Mouse (Mus musculus) forebrain, embryonic 10.5 days (tissue): Measurements from ENCODE around the gene Zfp276. TPM values are rescaled to one million over a fixed set of nuclear protein-coding genes. Genes with fewer than 3 reads are reported as not detected.
A peak's percentile ranks its signal among the peaks of the same experiment; 100 is the strongest.
"Not testable (repeated sequence)": the region's sequence is repeated elsewhere in the genome, so short reads cannot be mapped to it uniquely, and the experiment has no call there.

Experiments used
- DNase-seq: peaks from one replicate; pipeline ENCODE4 v3.0.0-alpha.2; 2017; ENCODE audit warnings: low spot score; ENCODE audit errors: extremely low spot score
- H3K27ac ChIP-seq: fragments of 300-500 bp; sonication (generic); 2 replicates; pipeline ENCODE4 v1.5.1; 2016; ENCODE audit warnings: mild to moderate bottlenecking
- H3K27me3 ChIP-seq: fragments of 300-500 bp; sonication (generic); 2 replicates; pipeline ENCODE4 v1.6.1; 2016; ENCODE audit warnings: mild to moderate bottlenecking; ENCODE audit not compliant: poor library complexity, severe bottlenecking
- H3K36me3 ChIP-seq: fragments of 300-500 bp; sonication (generic); replicated peaks from 2 replicates; pipeline ENCODE4 v1.6.1; 2016; ENCODE audit warnings: mild to moderate bottlenecking, moderate library complexity
- H3K4me1 ChIP-seq: fragments of 300-500 bp; sonication (generic); 2 replicates; pipeline ENCODE4 v1.6.1; 2016
- H3K4me3 ChIP-seq: fragments of 300-500 bp; sonication (generic); 2 replicates; pipeline ENCODE4 v1.5.1; 2016; ENCODE audit warnings: mild to moderate bottlenecking, moderate library complexity
- H3K9me3 ChIP-seq: fragments of 300-500 bp; sonication (generic); 2 replicates; pipeline ENCODE4 v1.6.1; 2016; ENCODE audit warnings: mild to moderate bottlenecking, moderate library complexity
- WGBS: fragments of 180-500 bp; shearing (Covaris S2); methylation state at CpG from one replicate; pipeline ENCODE4 v1.1.7; 2016; 5-methylcytosine and 5-hydroxymethylcytosine counted together
- polyA plus RNA-seq: library from polyadenylated mRNA; unstranded; fragments of >200 nt; fragmentation: Nextera tagmentation; extraction: Ambion mirVana; gene quantifications from 2 replicates; pipeline ENCODE4 v1.2.1, GENCODE M21; 2016

Zfp276 gene
- polyA plus RNA-seq, 1 experiment from 2014 or later = 24.0 TPM

GRCm38 (mm10) chr8:123282994-123283393 is 29.0 kb downstream of the Zfp276 start:
- peaks cover 92% of the 10 kb centered on the region for H3K36me3 ChIP-seq
- WGBS = 89% methylated on average over 6 of the region's 6 CpGs
- H3K27me3 ChIP-seq = not testable (repeated sequence)

GRCm38 (mm10) chr8:123283991-123284390 is 30.0 kb downstream of the Zfp276 start:
- no peak overlapping the region for H3K4me3 ChIP-seq
- no peaks in the 10 kb centered on the region for H3K27me3 ChIP-seq
- WGBS = 92% methylated on average over 7 of the region's 7 CpGs
- H3K4me1 ChIP-seq = no peaks in the 10 kb centered on the region
- H3K36me3 ChIP-seq = peaks cover 92% of the 10 kb centered on the region
- no peaks in the 10 kb centered on the region for H3K9me3 ChIP-seq
- H3K27ac ChIP-seq = no peak overlapping the region
- DNase-seq = no peak

More at GRCm38 (mm10) chr8:123282994-123283393, 29.0 kb downstream of the Zfp276 start:
- not testable (repeated sequence) for H3K9me3 ChIP-seq, H3K4me1 ChIP-seq, H3K27ac ChIP-seq, DNase-seq, H3K4me3 ChIP-seq

GRCm38 (mm10) chr8:123284493-123284892 is 30.5 kb downstream of the Zfp276 start:
- H3K4me1 ChIP-seq = no peaks in the 10 kb centered on the region
- H3K27ac ChIP-seq = no peak overlapping the region
- no peaks in the 10 kb centered on the region for H3K27me3 ChIP-seq
- H3K36me3 ChIP-seq = peaks cover 94% of the 10 kb centered on the region
- no peak overlapping the region for H3K4me3 ChIP-seq
- H3K9me3 ChIP-seq = no peaks in the 10 kb centered on the region
- 92% methylated on average over 5 of the region's 5 CpGs for WGBS
- DNase-seq = no peak

- Histone ChIP-seq H3K27ac (no peak overlapping the region), H3K4me1 (no peaks in the 10 kb centered on the region), H3K36me3 (peaks cover 95% of the 10 kb centered on the region), H3K9me3 (no peaks in the 10 kb centered on the region), H3K27me3 (no peaks in the 10 kb centered on the region), H3K4me3 (no peak overlapping the region)
- WGBS = 97% methylated on average over 17 of the region's 17 CpGs
- no peak for DNase-seq
Observed at GRCm38 (mm10) chr8:123287362-123287761, 33.4 kb downstream of the Zfp276 start.

GRCm38 (mm10) chr8:123290166-123290565 is 36.2 kb downstream of the Zfp276 start:
- no peak overlapping the region for H3K4me3 ChIP-seq
- H3K9me3 ChIP-seq = no peaks in the 10 kb centered on the region
- DNase-seq = no peak
- H3K4me1 ChIP-seq = no peaks in the 10 kb centered on the region
- no peaks in the 10 kb centered on the region for H3K27me3 ChIP-seq
- peaks cover 97% of the 10 kb centered on the region for H3K36me3 ChIP-seq
- 82% methylated on average over 4 of the region's 4 CpGs for WGBS
- H3K27ac ChIP-seq = no peak overlapping the region

- Histone ChIP-seq H3K4me1 (no peaks in the 10 kb centered on the region), H3K27me3 (no peaks in the 10 kb centered on the region), H3K36me3 (peaks cover 97% of the 10 kb centered on the region), H3K9me3 (no peaks in the 10 kb centered on the region), H3K27ac (no peak overlapping the region), H3K4me3 (no peak overlapping the region)
- 97% methylated on average over 8 of the region's 8 CpGs for WGBS
- no peak for DNase-seq
Observed at GRCm38 (mm10) chr8:123290679-123291078, 36.7 kb downstream of the Zfp276 start.

- WGBS = 90% methylated on average over 8 of the region's 8 CpGs
- DNase-seq = no peak
- no peak overlapping the region for H3K27ac ChIP-seq
- no peaks in the 10 kb centered on the region for H3K4me1 ChIP-seq
- H3K27me3 ChIP-seq = no peaks in the 10 kb centered on the region
- H3K36me3 ChIP-seq = peaks cover 97% of the 10 kb centered on the region
- H3K9me3 ChIP-seq = no peaks in the 10 kb centered on the region
- no peak overlapping the region for H3K4me3 ChIP-seq
Observed at GRCm38 (mm10) chr8:123291716-123292115, 37.7 kb downstream of the Zfp276 start.

GRCm38 (mm10) chr8:123292281-123292680 is 38.3 kb downstream of the Zfp276 start:
- DNase-seq = no peak
- Histone ChIP-seq H3K27me3 (no peaks in the 10 kb centered on the region), H3K4me3 (no peak overlapping the region), H3K27ac (no peak overlapping the region), H3K4me1 (no peaks in the 10 kb centered on the region), H3K36me3 (peaks cover 97% of the 10 kb centered on the region), H3K9me3 (no peaks in the 10 kb centered on the region)
- WGBS = 92% methylated on average over 3 of the region's 3 CpGs

- H3K27ac ChIP-seq = no peak overlapping the region
- H3K4me3 ChIP-seq = no peak overlapping the region
- WGBS = 94% methylated on average over 2 of the region's 2 CpGs
- H3K36me3 ChIP-seq = peaks cover 97% of the 10 kb centered on the region
- H3K27me3 ChIP-seq = no peaks in the 10 kb centered on the region
- no peaks in the 10 kb centered on the region for H3K4me1 ChIP-seq
- no peak for DNase-seq
- no peaks in the 10 kb centered on the region for H3K9me3 ChIP-seq
Observed at GRCm38 (mm10) chr8:123292785-123293184, 38.8 kb downstream of the Zfp276 start.

- Histone ChIP-seq H3K27ac (no peak overlapping the region), H3K27me3 (no peaks in the 10 kb centered on the region), H3K4me1 (no peaks in the 10 kb centered on the region), H3K36me3 (peaks cover 94% of the 10 kb centered on the region), H3K9me3 (no peaks in the 10 kb centered on the region), H3K4me3 (no peak overlapping the region)
- no peak for DNase-seq
- 95% methylated on average over 11 of the region's 11 CpGs for WGBS
Observed at GRCm38 (mm10) chr8:123298301-123298700, 44.3 kb downstream of the Zfp276 start.

GRCm38 (mm10) chr8:123308738-123309137 is 54.7 kb downstream of the Zfp276 start:
- Histone ChIP-seq H3K36me3 (peaks cover 97% of the 10 kb centered on the region), H3K27ac (no peak overlapping the region), H3K4me3 (no peak overlapping the region), H3K27me3 (no peaks in the 10 kb centered on the region), H3K4me1 (no peaks in the 10 kb centered on the region), H3K9me3 (no peaks in the 10 kb centered on the region)
- no peak for DNase-seq
- WGBS = 69% methylated on average over 4 of the region's 4 CpGs

- Histone ChIP-seq H3K27me3 (no peaks in the 10 kb centered on the region), H3K9me3 (no peaks in the 10 kb centered on the region), H3K4me1 (peaks cover 22% of the 10 kb centered on the region), H3K4me3 (peak overlapping the region; percentile 83), H3K36me3 (peaks cover 18% of the 10 kb centered on the region), H3K27ac (peak overlapping the region; percentile 91)
- no peak for DNase-seq
- 9% methylated on average over 21 of the region's 21 CpGs for WGBS
Observed at GRCm38 (mm10) chr8:123317781-123318466, 63.9 kb downstream of the Zfp276 start.

- H3K27ac ChIP-seq = peak within 1 kb of the TSS; percentile 91
Observed at GRCm38 (mm10) chr8:123318467-123318911, 64.5 kb downstream of the Zfp276 start, which contains the start of gene Fanca. Gene Fanca (minus strand): TSS chr8:123318576.

More at GRCm38 (mm10) chr8:123318467-123318911, 64.5 kb downstream of the Zfp276 start, which contains the start of gene Fanca:
- Histone ChIP-seq H3K4me1 (peaks cover 22% of the 10 kb centered on the region), H3K36me3 (peaks cover 13% of the 10 kb centered on the region), H3K4me3 (peak within 1 kb of the TSS; percentile 83), H3K9me3 (no peaks in the 10 kb centered on the region), H3K27me3 (no peaks in the 10 kb centered on the region)
- WGBS = 1% methylated on average over 24 of the region's 24 CpGs
- DNase-seq = peak; percentile 97
